Mouse (Mus musculus) erythroid progenitor cell, adult 5-6 weeks (primary cell): Measurements from ENCODE around the gene Bbs12. TPM values are rescaled to one million over a fixed set of nuclear protein-coding genes. Genes with fewer than 3 reads are reported as not detected.

Source experiments
- ATAC-seq: replicated peaks from 2 replicates; pipeline ENCODE4 v1.8.0; 2016; ENCODE audit warnings: moderate number of reproducible peaks, mild to moderate bottlenecking, moderate TSS enrichment, inconsistent platforms; ENCODE audit not compliant: poor library complexity, low FRiP score, severe bottlenecking
- total RNA-seq, 2 experiments: library from RNA; stranded (forward) in 1 of 2; stranded (reverse) in 1 of 2; fragments of 150-400 nt in 1 of 2; fragments of 186-747, 209-891 nt in 1 of 2; gene quantifications; 2 replicates each; pipeline versions ENCODE4 v1.2.3 to v1.2.4; 2015 to 2017; ENCODE audit warnings: low replicate concordance in 2 of 2

Bbs12 gene
- total RNA-seq, 2 experiments from 2014 or later, result 0.83 TPM; not detected in 1

- ATAC-seq, result no peak
Observed at GRCm38 (mm10) chr3:37325317-37326112, 13.2 kb downstream of the Bbs12 start.

- no peak for ATAC-seq
Observed at GRCm38 (mm10) chr3:37326627-37327026, 14.3 kb downstream of the Bbs12 start.

- ATAC-seq, result no peak
Observed at GRCm38 (mm10) chr3:37328489-37328888, 16.1 kb downstream of the Bbs12 start.

- ATAC-seq, result no peak
Observed at GRCm38 (mm10) chr3:37329963-37330362, 17.6 kb downstream of the Bbs12 start.

- no peak for ATAC-seq
Observed at GRCm38 (mm10) chr3:37331999-37332449, 19.7 kb downstream of the Bbs12 start.

GRCm38 (mm10) chr3:37334053-37334452, 21.7 kb downstream of the Bbs12 start:
- ATAC-seq, result 0 out of 2 replicates have a peak, but pooled peaks have one; percentile 56

GRCm38 (mm10) chr3:37341110-37341509, 28.8 kb downstream of the Bbs12 start:
- ATAC-seq, result no peak

- no peak for ATAC-seq
Observed at GRCm38 (mm10) chr3:37342811-37343210, 30.5 kb downstream of the Bbs12 start.

GRCm38 (mm10) chr3:37347671-37348070, 35.3 kb downstream of the Bbs12 start:
- no peak for ATAC-seq

- no peak for ATAC-seq
Observed at GRCm38 (mm10) chr3:37348221-37349165, 36.1 kb downstream of the Bbs12 start, which contains the start of gene Fgf2. Fgf2 (plus strand) TSS chr3:37348346.

- no peak for ATAC-seq
Observed at GRCm38 (mm10) chr3:37349166-37349548, 36.8 kb downstream of the Bbs12 start.

GRCm38 (mm10) chr3:37350386-37350785, 38.0 kb downstream of the Bbs12 start:
- ATAC-seq, result no peak

GRCm38 (mm10) chr3:37353951-37354481, 41.7 kb downstream of the Bbs12 start:
- no peak for ATAC-seq

- no peak for ATAC-seq
Observed at GRCm38 (mm10) chr3:37354737-37355136, 42.4 kb downstream of the Bbs12 start.

- ATAC-seq, result no peak
Observed at GRCm38 (mm10) chr3:37360729-37361128, 48.4 kb downstream of the Bbs12 start.

- no peak for ATAC-seq
Observed at GRCm38 (mm10) chr3:37365144-37365543, 52.8 kb downstream of the Bbs12 start.

- ATAC-seq, result no peak
Observed at GRCm38 (mm10) chr3:37365976-37366375, 53.6 kb downstream of the Bbs12 start.

- ATAC-seq, result no peak
Observed at GRCm38 (mm10) chr3:37366381-37367053, 54.2 kb downstream of the Bbs12 start.

- ATAC-seq, result no peak
Observed at GRCm38 (mm10) chr3:37370407-37370806, 58.1 kb downstream of the Bbs12 start.
